ENCODE assay signal across 8 mouse cellular contexts in the genomic region with DNA sequence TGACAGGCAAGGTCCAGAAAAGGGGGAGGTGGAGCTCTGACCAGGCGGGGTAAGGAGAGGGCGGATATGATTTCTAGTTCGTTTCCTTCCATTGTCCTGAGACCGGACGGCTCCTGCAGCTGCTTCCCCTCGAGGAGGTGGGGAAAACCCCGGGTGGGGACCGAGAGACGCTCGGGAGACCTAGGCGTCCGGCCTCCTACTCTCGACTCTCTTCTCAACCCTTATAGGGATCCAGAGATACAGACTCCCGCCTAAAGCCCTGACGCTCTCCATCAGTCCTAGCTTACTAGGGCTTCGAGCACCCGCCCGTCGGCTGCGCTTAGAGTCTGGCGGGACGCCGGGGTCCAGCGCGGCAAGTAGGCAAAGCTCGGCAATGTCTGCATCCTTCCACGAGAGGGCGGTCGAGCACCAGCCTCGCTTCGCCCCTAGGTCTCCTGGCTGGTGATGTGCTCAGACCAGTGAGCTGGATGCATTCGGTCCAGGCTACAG. TPM values are rescaled to one million over a fixed set of nuclear protein-coding genes. Genes with fewer than 3 reads are reported as not detected.
DNase-seq lines count a peak whose midpoint lies in the region; ATAC-seq lines count a peak whose summit lies in the region.

No protein-coding gene starts in this region.

- intact Hi-C loops in left cerebral cortex, postnatal 25 days (cut with DNase I) = loop anchor here (1.0 to 10.0 kb wide), 2 partner anchors 104 to 415 kb away; partner anchors contain the start of genes Rnf167 and Slc25a11

- no peak overlapping the region for H3K9ac ChIP-seq in hindbrain, embryonic 12.5 days

- WGBS in hindbrain, embryonic 12.5 days = 2% methylated on average over 32 of the region's 32 CpGs

- H3K27me3 ChIP-seq in hindbrain, embryonic 12.5 days = peaks cover 58% of the 10 kb centered on the region

- H3K4me3 ChIP-seq in hindbrain, embryonic 12.5 days = peak overlapping the region; percentile 24

- H3K4me2 ChIP-seq in hindbrain, embryonic 12.5 days (replicated peaks) = peak overlapping the region; percentile 42

- peaks cover 12% of the 10 kb centered on the region for H3K36me3 ChIP-seq in hindbrain, embryonic 12.5 days

- H3K4me1 ChIP-seq in hindbrain, embryonic 12.5 days = peaks cover 40% of the 10 kb centered on the region

- peak; percentile 78 for DNase-seq in T-cell, adult 2 months (ENCODE audit: low spot score)
- DNase-seq in cerebellum, adult 9-11 months = peak; percentile 83
- DNase-seq in left cerebral cortex, postnatal 25 days (ENCODE audit: low spot score in 2 of 2) = peak; percentile 68 to 75
- peak; percentile 63 for DNase-seq in right cerebral cortex, postnatal 25 days
- peak; percentile 77 for DNase-seq in yolk sac, embryonic 10.5 days (ENCODE audit: low spot score)

- H3K9me3 ChIP-seq in hindbrain, embryonic 12.5 days (replicated peaks) = no peaks in the 10 kb centered on the region

- H3K27ac ChIP-seq in hindbrain, embryonic 12.5 days = no peak overlapping the region; the same call in 1 of the 2 replicates

- peak; percentile 45; the same call in 1 of the 2 replicates for ATAC-seq in frontal cortex, adult (ENCODE audit: low TSS enrichment)
- ATAC-seq in hindbrain, embryonic 12.5 days (ENCODE audit: low FRiP score) = peak; percentile 30; the same call in 1 of the 2 replicates
- ATAC-seq in megakaryocyte-erythroid progenitor cell, adult 5-6 weeks (replicated peaks; ENCODE audit: low FRiP score, low TSS enrichment, poor library complexity, severe bottlenecking) = peak; percentile 76

RNA-seq across cellular contexts. Expression of gene Bcl6b, which starts 0.7 kb away (rescaled TPM):
- 5.4 and 8.3 TPM in 2 replicates for polyA plus RNA-seq in hindbrain, embryonic 12.5 days (2016; fragmentation: Nextera tagmentation; extraction: Ambion mirVana)
- 1 to 10 TPM; 1.7 to 2.2 TPM for total RNA-seq in left cerebral cortex, postnatal 25 days (2021)
- total RNA-seq in megakaryocyte-erythroid progenitor cell, adult 5-6 weeks (2014; fragmentation: Nextera tagmentation) = 0.28 and 0.62 TPM in 2 replicates
- not detected in 2 replicates for total RNA-seq in megakaryocyte-erythroid progenitor cell, adult 5-6 weeks (2017)

RNA-seq across cellular contexts. Expression of gene 0610010K14Rik, which starts 7.4 kb away (rescaled TPM):
- 197 and 210 TPM in 2 replicates for polyA plus RNA-seq in hindbrain, embryonic 12.5 days (2016; fragmentation: Nextera tagmentation; extraction: Ambion mirVana)
- 10 to 100 TPM; 45.9 to 47.1 TPM for total RNA-seq in left cerebral cortex, postnatal 25 days (2021)
- 71.3 and 71.6 TPM in 2 replicates for total RNA-seq in megakaryocyte-erythroid progenitor cell, adult 5-6 weeks (2014; fragmentation: Nextera tagmentation)
- 17.9 and 45.7 TPM in 2 replicates for total RNA-seq in megakaryocyte-erythroid progenitor cell, adult 5-6 weeks (2017)

RNA-seq across cellular contexts. Expression of gene Gm21988, which starts 9.3 kb away (rescaled TPM):
- 11.3 and 14.6 TPM in 2 replicates for polyA plus RNA-seq in hindbrain, embryonic 12.5 days (2016; fragmentation: Nextera tagmentation; extraction: Ambion mirVana)
- total RNA-seq in left cerebral cortex, postnatal 25 days (2021) = 1 to 10 TPM; 5.2 to 6.0 TPM
- total RNA-seq in megakaryocyte-erythroid progenitor cell, adult 5-6 weeks (2014; fragmentation: Nextera tagmentation) = 5.4 and 9.6 TPM in 2 replicates
- 0.33 and 0.91 TPM in 2 replicates for total RNA-seq in megakaryocyte-erythroid progenitor cell, adult 5-6 weeks (2017)

RNA-seq across cellular contexts. Expression of gene Rnasek, which starts 9.4 kb away (rescaled TPM):
- 195 and 200 TPM in 2 replicates for polyA plus RNA-seq in hindbrain, embryonic 12.5 days (2016; fragmentation: Nextera tagmentation; extraction: Ambion mirVana)
- total RNA-seq in left cerebral cortex, postnatal 25 days (2021) = 100 to 1,000 TPM; 261 to 273 TPM
- 109 and 125 TPM in 2 replicates for total RNA-seq in megakaryocyte-erythroid progenitor cell, adult 5-6 weeks (2014; fragmentation: Nextera tagmentation)
- total RNA-seq in megakaryocyte-erythroid progenitor cell, adult 5-6 weeks (2017) = 19.7 and 27.5 TPM in 2 replicates

RNA-seq across cellular contexts. Expression of gene Slc16a13, which starts 9.4 kb away (rescaled TPM):
- 16.4 and 20.8 TPM in 2 replicates for polyA plus RNA-seq in hindbrain, embryonic 12.5 days (2016; fragmentation: Nextera tagmentation; extraction: Ambion mirVana)
- total RNA-seq in left cerebral cortex, postnatal 25 days (2021) = 1 to 10 TPM; 7.0 to 8.3 TPM
- total RNA-seq in megakaryocyte-erythroid progenitor cell, adult 5-6 weeks (2014; fragmentation: Nextera tagmentation) = 2.4 and 3.1 TPM in 2 replicates
- total RNA-seq in megakaryocyte-erythroid progenitor cell, adult 5-6 weeks (2017) = 0.19 and 4.7 TPM in 2 replicates
